Mouse (Mus musculus): Measurements from ENCODE around the gene Tcp11l2.

GRCm38 (mm10) chr10:84608361-84608760 is 31.9 kb downstream of the Tcp11l2 start:
- TF ChIP-seq CTCF (IDR thresholded peaks at IDR 0.05; ENCODE audit: low read depth) = no peak
- no peak for TF ChIP-seq EP300 (optimal IDR thresholded peaks at IDR 0.05)

Data from stomach, postnatal 0 days (tissue).